Mouse (Mus musculus): ENCODE data around the gene Slc27a2.

- TF ChIP-seq GATA1 (IDR thresholded peaks at IDR 0.05; ENCODE audit: low read length) (no peak), TAL1 (IDR thresholded peaks at IDR 0.05; ENCODE audit: low read length) (no peak)
These were observed 84.0 kb downstream of the Slc27a2 start for GRCm38 (mm10) chr2:126635939-126636823.

Measured in erythroblast, embryonic 14.5 days (primary cell).